Mouse (Mus musculus) CH12.LX (cell line): Measurements from ENCODE around the gene Gmnn. TPM values are rescaled to one million over a fixed set of nuclear protein-coding genes. Genes with fewer than 3 reads are reported as not detected.

Experiments used
- DNase-seq: peaks from one replicate; pipeline ENCODE4 v3.0.0-alpha.2; 2013; ENCODE audit errors: extremely low read depth
- H3K27ac ChIP-seq: 2 replicates; pipeline ENCODE4 v1.5.1; 2012; ENCODE audit warnings: low read depth, mild to moderate bottlenecking, control low read depth, moderate library complexity; ENCODE audit not compliant: insufficient read depth
- H3K27me3 ChIP-seq: replicated peaks from 2 replicates; pipeline ENCODE3; 2012; ENCODE audit warnings: inconsistent platforms
- H3K36me3 ChIP-seq, 2 experiments: replicated peaks in 1 of 2; 2 replicates each; pipeline versions ENCODE3 to v1.6.1; 2012; ENCODE audit warnings: inconsistent platforms in 1 of 2, low read length in 1 of 2, mild to moderate bottlenecking in 1 of 2, mixed read lengths in 1 of 2, moderate library complexity in 1 of 2; ENCODE audit not compliant: control insufficient read depth in 1 of 2, insufficient read depth in 1 of 2
- H3K4me1 ChIP-seq, 2 experiments: 2 replicates each; pipeline ENCODE4 v1.6.1; 2012; ENCODE audit warnings: inconsistent platforms in 1 of 2, moderate library complexity in 1 of 2; ENCODE audit not compliant: insufficient read depth in 2 of 2, control insufficient read depth in 1 of 2
- H3K4me2 ChIP-seq: 2 replicates; pipeline ENCODE4 v1.6.1; 2012; ENCODE audit warnings: low read depth, mild to moderate bottlenecking, control low read depth; ENCODE audit not compliant: poor library complexity, insufficient read depth, severe bottlenecking
- H3K4me3 ChIP-seq, 3 experiments: fragments of 150-350 bp in 1 of 3; sonication (generic) in 1 of 3; replicated peaks in 1 of 3; 2 replicates each; pipeline versions ENCODE3 to v1.5.1; 2011 to 2012; ENCODE audit warnings: low read depth in 2 of 3, low read length in 2 of 3, mild to moderate bottlenecking in 2 of 3, moderate library complexity in 2 of 3, control low read depth in 1 of 3, improper control_type of control experiment in 1 of 3, inconsistent platforms in 1 of 3, mixed read lengths in 1 of 3; ENCODE audit not compliant: poor library complexity in 1 of 3
- H3K79me2 ChIP-seq: replicated peaks from 2 replicates; pipeline ENCODE4 v1.6.1; 2012; ENCODE audit warnings: mild to moderate bottlenecking, moderate library complexity; ENCODE audit not compliant: control insufficient read depth, poor library complexity, insufficient read depth, severe bottlenecking; ENCODE audit errors: extremely low read depth
- H3K9ac ChIP-seq: 2 replicates; pipeline ENCODE4 v1.6.1; 2012; ENCODE audit warnings: low read depth, mild to moderate bottlenecking, control low read depth, moderate library complexity; ENCODE audit not compliant: insufficient read depth
- H3K9me3 ChIP-seq: replicated peaks from 2 replicates; pipeline ENCODE3; 2012; ENCODE audit warnings: low read length, inconsistent platforms, mixed read lengths
- CHD1 ChIP-seq: IDR thresholded peaks from 2 replicates; pipeline ENCODE4 v1.6.1; 2012; ENCODE audit warnings: low read depth, low read length, improper control_type of control experiment, inconsistent platforms
- CHD2 ChIP-seq: IDR thresholded peaks from 2 replicates; pipeline ENCODE4 v1.6.1; 2011; ENCODE audit warnings: low read length, improper control_type of control experiment
- ELF1 ChIP-seq: IDR thresholded peaks from 2 replicates; pipeline ENCODE4 v1.6.1; 2014; ENCODE audit warnings: low read depth, mild to moderate bottlenecking, inconsistent platforms, low read length, improper control_type of control experiment
- EP300 ChIP-seq: IDR thresholded peaks from 2 replicates; pipeline ENCODE4 v1.6.1; 2011; ENCODE audit warnings: low read length, improper control_type of control experiment
- ETS1 ChIP-seq: conservative IDR thresholded peaks from 2 replicates; pipeline ENCODE4 v1.6.1; 2012; ENCODE audit warnings: low read depth, mild to moderate bottlenecking, inconsistent platforms, low read length, improper control_type of control experiment, moderate library complexity
- HCFC1 ChIP-seq: IDR thresholded peaks from 2 replicates; pipeline ENCODE4 v1.6.1; 2012; ENCODE audit warnings: low read depth, mild to moderate bottlenecking, inconsistent platforms, low read length, improper control_type of control experiment
- IRF4 ChIP-seq: IDR thresholded peaks from 2 replicates; pipeline ENCODE4 v1.6.1; 2014; ENCODE audit warnings: low read depth, mild to moderate bottlenecking, inconsistent platforms, low read length, improper control_type of control experiment
- KAT2A ChIP-seq: IDR thresholded peaks from 2 replicates; pipeline ENCODE4 v1.6.1; 2012; ENCODE audit warnings: low read length, improper control_type of control experiment, inconsistent platforms; ENCODE audit not compliant: insufficient replicate concordance
- MAX ChIP-seq: IDR thresholded peaks from 2 replicates; pipeline ENCODE4 v1.6.1; 2011; ENCODE audit warnings: low read length, improper control_type of control experiment
- MAZ ChIP-seq: IDR thresholded peaks from 2 replicates; pipeline ENCODE4 v1.6.1; 2012; ENCODE audit warnings: low read depth, mild to moderate bottlenecking, inconsistent platforms, low read length, improper control_type of control experiment, moderate library complexity
- MEF2A ChIP-seq: IDR thresholded peaks from 2 replicates; pipeline ENCODE4 v1.6.1; 2014; ENCODE audit warnings: low read depth, mild to moderate bottlenecking, inconsistent platforms, low read length, improper control_type of control experiment, borderline replicate concordance
- MXI1 ChIP-seq: IDR thresholded peaks from 2 replicates; pipeline ENCODE4 v1.6.1; 2011; ENCODE audit warnings: mild to moderate bottlenecking, low read depth, low read length, improper control_type of control experiment
- NELFE ChIP-seq: IDR thresholded peaks from 2 replicates; pipeline ENCODE4 v1.6.1; 2011; ENCODE audit warnings: low read depth, low read length, improper control_type of control experiment
- NRF1 ChIP-seq: IDR thresholded peaks from 2 replicates; pipeline ENCODE4 v1.6.1; 2014; ENCODE audit warnings: low read depth, mild to moderate bottlenecking, inconsistent platforms, low read length, improper control_type of control experiment, moderate library complexity
- POLR2A ChIP-seq: IDR thresholded peaks from 2 replicates; pipeline ENCODE4 v1.6.1; 2011; ENCODE audit warnings: low read depth, mild to moderate bottlenecking, improper control_type of control experiment, low read length
- POLR2AphosphoS2 ChIP-seq: IDR thresholded peaks from 2 replicates; pipeline ENCODE4 v1.6.1; 2011; ENCODE audit warnings: low read depth, low read length, improper control_type of control experiment
- RAD21 ChIP-seq: IDR thresholded peaks from 2 replicates; pipeline ENCODE4 v1.6.1; 2011; ENCODE audit warnings: low read depth, mild to moderate bottlenecking, low read length, improper control_type of control experiment, moderate library complexity
- RCOR1 ChIP-seq: conservative IDR thresholded peaks from 2 replicates; pipeline ENCODE4 v1.6.1; 2012; ENCODE audit warnings: low read depth, mild to moderate bottlenecking, inconsistent platforms, low read length, improper control_type of control experiment
- SIN3A ChIP-seq: IDR thresholded peaks from 2 replicates; pipeline ENCODE4 v1.6.1; 2012; ENCODE audit warnings: low read length, improper control_type of control experiment, inconsistent platforms
- UBTF ChIP-seq: IDR thresholded peaks from 2 replicates; pipeline ENCODE4 v1.6.1; 2012; ENCODE audit warnings: low read depth, mild to moderate bottlenecking, inconsistent platforms, low read length, improper control_type of control experiment, moderate library complexity
- USF1 ChIP-seq: IDR thresholded peaks from 2 replicates; pipeline ENCODE4 v1.6.1; 2014; ENCODE audit warnings: low read depth, mild to moderate bottlenecking, inconsistent platforms, low read length, improper control_type of control experiment
- USF2 ChIP-seq: conservative IDR thresholded peaks from 2 replicates; pipeline ENCODE4 v1.6.1; 2011; ENCODE audit warnings: low read depth, low read length, improper control_type of control experiment
- ZC3H11A ChIP-seq: IDR thresholded peaks from 2 replicates; pipeline ENCODE4 v1.6.1; 2012; ENCODE audit warnings: low read depth, mild to moderate bottlenecking, inconsistent platforms, low read length, improper control_type of control experiment
- ZKSCAN1 ChIP-seq: IDR thresholded peaks from 2 replicates; pipeline ENCODE4 v1.6.1; 2012; ENCODE audit warnings: low read depth, inconsistent platforms, low read length, improper control_type of control experiment, borderline replicate concordance
- dilution Hi-C: fragments of 300-500 bp; cut with MboI; formaldehyde crosslinking; loops from 2 replicates; pipeline ENCODE4 v1.14.3; 2020; ENCODE audit warnings: low sequenced_read_pairs; ENCODE audit not compliant: extremely low pct_unique_long_range_greater_than_20kb, extremely low pct_ligation_motif_present
- in situ Hi-C: fragments of 300-500 bp; cut with MboI; formaldehyde crosslinking; loops from 3 replicates; pipeline ENCODE4 v1.14.3; 2019; ENCODE audit warnings: low sequenced_read_pairs, low pct_ligation_motif_present, low pct_unique_long_range_greater_than_20kb, mixed read lengths
- polyA plus RNA-seq: library from polyadenylated mRNA; unstranded; fragments of >175 nt; gene quantifications from 2 replicates; pipeline ENCODE4 v1.2.1, GENCODE M21; 2012; ENCODE audit warnings: low read depth; ENCODE audit not compliant: insufficient read length
- total RNA-seq, 2 experiments: library from RNA; depleted of rRNA; stranded (reverse); fragments of 300-350 nt in 1 of 2; fragments of >200 nt in 1 of 2; gene quantifications; 2 replicates each; pipeline ENCODE4 v1.2.3; 2012 to 2014

Gmnn gene
- total and polyA plus RNA-seq, 3 experiments, result 117 to 166 (median 166) TPM

DNA sequence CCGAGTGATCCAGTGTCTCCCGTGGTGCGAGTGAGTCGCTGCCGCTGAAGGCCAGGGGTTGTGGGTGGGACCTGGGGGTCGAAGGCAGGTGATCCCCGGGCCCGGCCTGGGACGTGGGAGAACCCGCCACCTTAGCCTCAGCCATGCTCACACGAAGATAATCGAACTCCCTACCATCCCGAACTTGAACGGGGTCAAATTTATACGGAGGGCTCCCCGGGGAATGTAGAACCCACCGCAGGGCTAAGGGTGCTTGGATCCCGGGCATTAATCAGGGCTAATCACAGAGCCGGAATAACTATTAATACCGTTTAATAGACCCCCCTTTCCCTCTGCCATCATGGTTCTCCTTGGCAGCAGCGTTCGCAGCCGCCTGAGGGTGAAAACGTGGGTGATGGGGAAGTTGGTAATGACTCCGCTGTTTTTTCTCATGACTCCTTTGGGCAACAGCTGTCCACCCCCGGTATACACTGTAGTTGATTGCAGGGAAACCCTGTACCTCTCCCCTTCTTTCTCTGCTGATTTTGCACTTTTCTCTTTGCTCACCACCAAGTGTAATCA lies 40.5 kb upstream of the Gmnn start:
- Histone ChIP-seq H3K79me2 (peaks cover 43% of the 10 kb centered on the region), H3K27me3 (no peaks in the 10 kb centered on the region), H3K27ac (0 out of 2 replicates have a peak overlapping the region, but pooled peaks have one; percentile 33), H3K9ac (peak overlapping the region; percentile 97), H3K4me3 (peak overlapping the region; percentile 87 to 97 (median 91)), H3K4me2 (peak overlapping the region; percentile 99), H3K4me1 (peaks cover 5 to 24% of the 10 kb centered on the region in 2 experiments; a peak in 3 of 4 replicates), H3K9me3 (no peaks in the 10 kb centered on the region), H3K36me3 (peaks cover 15 to 24% of the 10 kb centered on the region in 2 experiments)
- peak; percentile 66 for DNase-seq
- in situ Hi-C loops, result no loop called here
- dilution Hi-C loops, result no loop called here
- TF ChIP-seq MEF2A, result no peak
- TF ChIP-seq ZKSCAN1, result no peak
- TF ChIP-seq NELFE, result no peak
- no peak for TF ChIP-seq NRF1
- TF ChIP-seq CHD1, result no peak
- TF ChIP-seq MAX, result no peak
- no peak for TF ChIP-seq ZC3H11A
- TF ChIP-seq HCFC1, result no peak
- TF ChIP-seq MAZ, result no peak
- peak; percentile 47 for TF ChIP-seq ETS1
- TF ChIP-seq POLR2A, result no peak; the same call in none of the 2 replicates
- peak; percentile 84 for TF ChIP-seq SIN3A
- TF ChIP-seq RAD21, result no peak
- no peak for TF ChIP-seq POLR2AphosphoS2
- no peak for TF ChIP-seq IRF4
- peak; percentile 67 for TF ChIP-seq MXI1
- TF ChIP-seq EP300, result no peak

GRCm38 (mm10) chr13:24801308-24801921 lies 39.7 kb upstream of the Gmnn start, which contains the start of gene BC005537:
Gene BC005537 (plus strand): TSS chr13:24801657.
- DNase-seq, result no peak
- no peaks in the 10 kb centered on the region for H3K9me3 ChIP-seq
- H3K4me2 ChIP-seq, result peak within 1 kb of the TSS; percentile 99
- dilution Hi-C loops, result no loop called here
- H3K4me1 ChIP-seq, result peaks cover 5 to 21% of the 10 kb centered on the region in 2 experiments; a peak in 3 of 4 replicates
- peaks cover 40% of the 10 kb centered on the region for H3K79me2 ChIP-seq
- in situ Hi-C loops, result no loop called here
- H3K36me3 ChIP-seq, result peaks cover 11 to 19% of the 10 kb centered on the region in 2 experiments
- H3K27ac ChIP-seq, result peak within 1 kb of the TSS; percentile 93
- no peaks in the 10 kb centered on the region for H3K27me3 ChIP-seq
- peak within 1 kb of the TSS; percentile 97 for H3K9ac ChIP-seq
- peak within 1 kb of the TSS; percentile 87 to 97 (median 91) for H3K4me3 ChIP-seq
- 0 out of 2 replicates have a peak, but pooled peaks have one; percentile 9 for TF ChIP-seq KAT2A
- peak; percentile 77 for TF ChIP-seq SIN3A
- TF ChIP-seq MAZ, result peak; percentile 2; the same call in 1 of the 2 replicates
- no peak for TF ChIP-seq NELFE
- TF ChIP-seq USF2, result no peak
- no peak for TF ChIP-seq IRF4
- TF ChIP-seq RCOR1, result no peak
- no peak; the same call in 1 of the 2 replicates for TF ChIP-seq ELF1
- peak; percentile 74 for TF ChIP-seq MXI1
- no peak for TF ChIP-seq USF1
- no peak for TF ChIP-seq EP300
- TF ChIP-seq CHD2, result peak; percentile 69; the same call in 1 of the 2 replicates
- peak; percentile 93 for TF ChIP-seq UBTF
